Mouse (Mus musculus) CH12.LX (cell line): Measurements from ENCODE around the gene Ilkap. TPM values are rescaled to one million over a fixed set of nuclear protein-coding genes. Genes with fewer than 3 reads are reported as not detected.

Source experiments
- DNase-seq: peaks from one replicate; pipeline ENCODE4 v3.0.0-alpha.2; 2013; ENCODE audit errors: extremely low read depth
- H3K27ac ChIP-seq: 2 replicates; pipeline ENCODE4 v1.5.1; 2012; ENCODE audit warnings: low read depth, mild to moderate bottlenecking, control low read depth, moderate library complexity; ENCODE audit not compliant: insufficient read depth
- H3K27me3 ChIP-seq: replicated peaks from 2 replicates; pipeline ENCODE3; 2012; ENCODE audit warnings: inconsistent platforms
- H3K36me3 ChIP-seq, 2 experiments: replicated peaks in 1 of 2; 2 replicates each; pipeline versions ENCODE3 to v1.6.1; 2012; ENCODE audit warnings: inconsistent platforms in 1 of 2, low read length in 1 of 2, mild to moderate bottlenecking in 1 of 2, mixed read lengths in 1 of 2, moderate library complexity in 1 of 2; ENCODE audit not compliant: control insufficient read depth in 1 of 2, insufficient read depth in 1 of 2
- H3K4me1 ChIP-seq, 2 experiments: 2 replicates each; pipeline ENCODE4 v1.6.1; 2012; ENCODE audit warnings: inconsistent platforms in 1 of 2, moderate library complexity in 1 of 2; ENCODE audit not compliant: insufficient read depth in 2 of 2, control insufficient read depth in 1 of 2
- H3K4me2 ChIP-seq: 2 replicates; pipeline ENCODE4 v1.6.1; 2012; ENCODE audit warnings: low read depth, mild to moderate bottlenecking, control low read depth; ENCODE audit not compliant: poor library complexity, insufficient read depth, severe bottlenecking
- H3K4me3 ChIP-seq, 3 experiments: fragments of 150-350 bp in 1 of 3; sonication (generic) in 1 of 3; replicated peaks in 1 of 3; 2 replicates each; pipeline versions ENCODE3 to v1.5.1; 2011 to 2012; ENCODE audit warnings: low read depth in 2 of 3, low read length in 2 of 3, mild to moderate bottlenecking in 2 of 3, moderate library complexity in 2 of 3, control low read depth in 1 of 3, improper control_type of control experiment in 1 of 3, inconsistent platforms in 1 of 3, mixed read lengths in 1 of 3; ENCODE audit not compliant: poor library complexity in 1 of 3
- H3K79me2 ChIP-seq: replicated peaks from 2 replicates; pipeline ENCODE4 v1.6.1; 2012; ENCODE audit warnings: mild to moderate bottlenecking, moderate library complexity; ENCODE audit not compliant: control insufficient read depth, poor library complexity, insufficient read depth, severe bottlenecking; ENCODE audit errors: extremely low read depth
- H3K9ac ChIP-seq: 2 replicates; pipeline ENCODE4 v1.6.1; 2012; ENCODE audit warnings: low read depth, mild to moderate bottlenecking, control low read depth, moderate library complexity; ENCODE audit not compliant: insufficient read depth
- H3K9me3 ChIP-seq: replicated peaks from 2 replicates; pipeline ENCODE3; 2012; ENCODE audit warnings: low read length, inconsistent platforms, mixed read lengths
- BHLHE40 ChIP-seq: IDR thresholded peaks from 2 replicates; pipeline ENCODE4 v1.6.1; 2011; ENCODE audit warnings: mild to moderate bottlenecking, low read depth, low read length, improper control_type of control experiment
- CHD1 ChIP-seq: IDR thresholded peaks from 2 replicates; pipeline ENCODE4 v1.6.1; 2012; ENCODE audit warnings: low read depth, low read length, improper control_type of control experiment, inconsistent platforms
- CHD2 ChIP-seq: IDR thresholded peaks from 2 replicates; pipeline ENCODE4 v1.6.1; 2011; ENCODE audit warnings: low read length, improper control_type of control experiment
- CTCF ChIP-seq, 2 experiments: IDR thresholded peaks in 1 of 2; conservative IDR thresholded peaks in 1 of 2; 2 replicates each; pipeline ENCODE4 v1.5.1; 2011 to 2012; ENCODE audit warnings: low read depth in 2 of 2, low read length in 2 of 2, improper control_type of control experiment in 1 of 2, inconsistent platforms in 1 of 2, mild to moderate bottlenecking in 1 of 2, moderate library complexity in 1 of 2
- E2F4 ChIP-seq: IDR thresholded peaks from 2 replicates; pipeline ENCODE4 v1.6.1; 2011; ENCODE audit warnings: low read depth, low read length, improper control_type of control experiment; ENCODE audit not compliant: insufficient replicate concordance
- ETS1 ChIP-seq: conservative IDR thresholded peaks from 2 replicates; pipeline ENCODE4 v1.6.1; 2012; ENCODE audit warnings: low read depth, mild to moderate bottlenecking, inconsistent platforms, low read length, improper control_type of control experiment, moderate library complexity
- GABPA ChIP-seq: IDR thresholded peaks from 2 replicates; pipeline ENCODE4 v1.6.1; 2012; ENCODE audit warnings: low read depth, low read length, improper control_type of control experiment, inconsistent platforms; ENCODE audit not compliant: insufficient replicate concordance
- HCFC1 ChIP-seq: IDR thresholded peaks from 2 replicates; pipeline ENCODE4 v1.6.1; 2012; ENCODE audit warnings: low read depth, mild to moderate bottlenecking, inconsistent platforms, low read length, improper control_type of control experiment
- JUN ChIP-seq: IDR thresholded peaks from 2 replicates; pipeline ENCODE4 v1.6.1; 2011; ENCODE audit warnings: low read depth, mild to moderate bottlenecking, low read length, improper control_type of control experiment, moderate library complexity; ENCODE audit not compliant: insufficient read depth
- JUND ChIP-seq: conservative IDR thresholded peaks from 2 replicates; pipeline ENCODE4 v1.6.1; 2011; ENCODE audit warnings: low read depth, low read length, improper control_type of control experiment
- KAT2A ChIP-seq: IDR thresholded peaks from 2 replicates; pipeline ENCODE4 v1.6.1; 2012; ENCODE audit warnings: low read length, improper control_type of control experiment, inconsistent platforms; ENCODE audit not compliant: insufficient replicate concordance
- MEF2A ChIP-seq: IDR thresholded peaks from 2 replicates; pipeline ENCODE4 v1.6.1; 2014; ENCODE audit warnings: low read depth, mild to moderate bottlenecking, inconsistent platforms, low read length, improper control_type of control experiment, borderline replicate concordance
- MYC ChIP-seq: IDR thresholded peaks from 2 replicates; pipeline ENCODE4 v1.6.1; 2011; ENCODE audit warnings: low read depth, mild to moderate bottlenecking, improper control_type of control experiment, low read length
- NELFE ChIP-seq: IDR thresholded peaks from 2 replicates; pipeline ENCODE4 v1.6.1; 2011; ENCODE audit warnings: low read depth, low read length, improper control_type of control experiment
- POLR2A ChIP-seq: IDR thresholded peaks from 2 replicates; pipeline ENCODE4 v1.6.1; 2011; ENCODE audit warnings: low read depth, mild to moderate bottlenecking, improper control_type of control experiment, low read length
- RAD21 ChIP-seq: IDR thresholded peaks from 2 replicates; pipeline ENCODE4 v1.6.1; 2011; ENCODE audit warnings: low read depth, mild to moderate bottlenecking, low read length, improper control_type of control experiment, moderate library complexity
- TCF12 ChIP-seq: IDR thresholded peaks from 2 replicates; pipeline ENCODE4 v1.6.1; 2014; ENCODE audit warnings: low read depth, mild to moderate bottlenecking, inconsistent platforms, low read length, improper control_type of control experiment
- UBTF ChIP-seq: IDR thresholded peaks from 2 replicates; pipeline ENCODE4 v1.6.1; 2012; ENCODE audit warnings: low read depth, mild to moderate bottlenecking, inconsistent platforms, low read length, improper control_type of control experiment, moderate library complexity
- USF1 ChIP-seq: IDR thresholded peaks from 2 replicates; pipeline ENCODE4 v1.6.1; 2014; ENCODE audit warnings: low read depth, mild to moderate bottlenecking, inconsistent platforms, low read length, improper control_type of control experiment
- USF2 ChIP-seq: conservative IDR thresholded peaks from 2 replicates; pipeline ENCODE4 v1.6.1; 2011; ENCODE audit warnings: low read depth, low read length, improper control_type of control experiment
- ZC3H11A ChIP-seq: IDR thresholded peaks from 2 replicates; pipeline ENCODE4 v1.6.1; 2012; ENCODE audit warnings: low read depth, mild to moderate bottlenecking, inconsistent platforms, low read length, improper control_type of control experiment
- ZKSCAN1 ChIP-seq: IDR thresholded peaks from 2 replicates; pipeline ENCODE4 v1.6.1; 2012; ENCODE audit warnings: low read depth, inconsistent platforms, low read length, improper control_type of control experiment, borderline replicate concordance
- ZMIZ1 ChIP-seq: IDR thresholded peaks from 2 replicates; pipeline ENCODE4 v1.6.1; 2012; ENCODE audit warnings: low read depth, mild to moderate bottlenecking, inconsistent platforms, low read length, improper control_type of control experiment
- dilution Hi-C: fragments of 300-500 bp; cut with MboI; formaldehyde crosslinking; loops from 2 replicates; pipeline ENCODE4 v1.14.3; 2020; ENCODE audit warnings: low sequenced_read_pairs; ENCODE audit not compliant: extremely low pct_unique_long_range_greater_than_20kb, extremely low pct_ligation_motif_present
- in situ Hi-C: fragments of 300-500 bp; cut with MboI; formaldehyde crosslinking; loops from 3 replicates; pipeline ENCODE4 v1.14.3; 2019; ENCODE audit warnings: low sequenced_read_pairs, low pct_ligation_motif_present, low pct_unique_long_range_greater_than_20kb, mixed read lengths
- polyA plus RNA-seq: library from polyadenylated mRNA; unstranded; fragments of >175 nt; gene quantifications from 2 replicates; pipeline ENCODE4 v1.2.1, GENCODE M21; 2012; ENCODE audit warnings: low read depth; ENCODE audit not compliant: insufficient read length
- total RNA-seq, 2 experiments: library from RNA; depleted of rRNA; stranded (reverse); fragments of 300-350 nt in 1 of 2; fragments of >200 nt in 1 of 2; gene quantifications; 2 replicates each; pipeline ENCODE4 v1.2.3; 2012 to 2014

Gene Ilkap
- total and polyA plus RNA-seq, 3 experiments: 77.9 to 101 (median 79.1) TPM

- Histone ChIP-seq H3K27ac (no peak overlapping the region), H3K27me3 (no peaks in the 10 kb centered on the region), H3K79me2 (no peaks in the 10 kb centered on the region), H3K9me3 (peaks cover 11% of the 10 kb centered on the region), H3K4me3 (no peak overlapping the region), H3K4me1 (peaks cover 7 to 19% of the 10 kb centered on the region in 2 experiments; a peak in 3 of 4 replicates), H3K9ac (no peak overlapping the region), H3K4me2 (no peak overlapping the region), H3K36me3 (peaks cover 39 to 92% of the 10 kb centered on the region in 2 experiments)
- in situ Hi-C loops: no loop called here
- dilution Hi-C loops: no loop called here
- no peak for TF ChIP-seq ZC3H11A
- TF ChIP-seq GABPA: no peak
- TF ChIP-seq UBTF: no peak
- no peak for TF ChIP-seq HCFC1
- TF ChIP-seq POLR2A: no peak
- DNase-seq: no peak
Observed at GRCm38 (mm10) chr1:91446060-91446459, 47.4 kb upstream of the Ilkap start.

GRCm38 (mm10) chr1:91444841-91445830 lies 46.5 kb upstream of the Ilkap start:
- Histone ChIP-seq H3K9ac (no peak overlapping the region), H3K4me3 (no peak overlapping the region), H3K36me3 (peaks cover 38 to 92% of the 10 kb centered on the region in 2 experiments), H3K4me1 (peaks cover 7 to 19% of the 10 kb centered on the region in 2 experiments; a peak in 3 of 4 replicates), H3K79me2 (no peaks in the 10 kb centered on the region), H3K4me2 (no peak overlapping the region), H3K9me3 (peaks cover 11% of the 10 kb centered on the region), H3K27me3 (no peaks in the 10 kb centered on the region), H3K27ac (no peak overlapping the region)
- dilution Hi-C loops: no loop called here
- in situ Hi-C loops: no loop called here
- DNase-seq: no peak
- TF ChIP-seq MEF2A (no peak), CTCF (conservative IDR thresholded peaks at IDR 0.05 in 1 of 2, IDR thresholded peaks at IDR 0.05 in 1 of 2; ENCODE audit: low read depth in 2 of 2, low read length in 2 of 2) (no peak), ZMIZ1 (no peak), E2F4 (no peak), USF1 (no peak), JUN (no peak), TCF12 (no peak), MYC (no peak), JUND (no peak), POLR2A (no peak), ZKSCAN1 (no peak), USF2 (no peak), KAT2A (no peak), RAD21 (no peak), ETS1 (no peak), NELFE (no peak), HCFC1 (no peak), CHD1 (no peak), CHD2 (no peak), BHLHE40 (no peak)
